Mouse (Mus musculus) spleen, embryonic (tissue): ENCODE measurements at regions not wholly inside any gene's neighbourhood (a gene's known extent, or its start where the extent isn't known, plus 50 kb on each side); places are given as distances from the start of the nearest gene placed in this dataset.

Experiments
- CTCF ChIA-PET: fragments of 350-600 bp; sonication (Branson Sonifier 250); formaldehyde crosslinking; loops from one replicate; lab custom pipeline; 2022; lab: Charles Lee

DNA sequence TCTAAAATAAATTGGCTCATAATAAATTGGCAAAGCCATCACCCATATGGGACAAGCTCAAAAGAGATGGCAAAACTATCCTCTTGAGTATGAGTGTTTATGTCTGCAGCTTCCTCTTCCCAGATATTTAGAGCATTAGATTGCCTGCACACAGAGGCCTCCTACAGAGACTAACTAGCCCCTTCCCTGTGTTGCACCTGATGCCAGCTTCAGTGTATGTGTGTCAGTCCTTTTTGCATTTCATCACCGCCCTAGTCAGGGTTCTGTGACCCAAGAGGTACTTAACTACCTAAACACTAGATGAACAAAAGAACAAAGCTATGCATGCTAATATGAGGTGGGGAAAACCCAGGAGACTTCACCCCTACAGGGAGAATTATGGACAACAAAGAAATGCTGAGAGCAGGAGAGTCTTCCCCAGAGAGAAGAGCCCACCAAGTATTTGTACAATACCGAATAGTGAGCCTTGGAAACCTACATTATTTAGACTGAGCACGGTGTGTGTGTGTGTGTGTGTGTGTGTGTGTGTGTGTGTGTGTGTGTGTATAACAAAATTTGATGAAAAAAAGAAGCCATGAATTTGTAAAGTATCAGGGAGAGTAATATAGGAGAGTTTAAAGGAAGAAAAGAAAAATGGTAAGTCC lies 62.5 kb downstream of the Speer2 start:
- CTCF ChIA-PET, result no interaction called here

DNA sequence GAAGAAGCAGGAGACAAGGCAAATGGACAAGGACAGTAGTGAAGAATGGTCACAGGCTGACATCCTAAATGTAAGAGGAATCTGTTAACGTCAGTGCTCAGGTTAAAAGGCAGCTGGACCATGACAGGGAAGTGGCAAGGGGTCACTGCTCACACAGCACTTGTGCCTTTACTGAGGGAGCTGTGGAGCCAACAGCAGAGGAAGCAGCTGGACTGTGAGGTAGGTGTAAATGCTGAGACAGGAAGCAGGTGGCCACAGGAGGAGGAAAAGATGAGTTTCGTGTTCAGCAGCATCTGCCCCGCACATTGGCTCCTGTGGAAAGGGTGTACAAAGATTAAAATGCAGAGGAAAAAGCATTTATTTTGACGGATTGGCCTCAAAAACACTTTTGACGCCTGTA lies 67.2 kb downstream of the Speer2 start:
- CTCF ChIA-PET, result no interaction called here

GRCm38 (mm10) chr16:69790671-69791070 lies 72.9 kb downstream of the Speer2 start:
- CTCF ChIA-PET, result interaction anchor here (0.6 kb wide), 1 partner anchor 619 kb away, joined by 9 read pairs; no protein-coding TSS in a partner anchor

GRCm38 (mm10) chr16:69770768-69771167 lies 92.8 kb downstream of the Speer2 start:
- CTCF ChIA-PET, result interaction anchor here (0.8 kb wide), 1 partner anchor 379 kb away, joined by 5 read pairs; no protein-coding TSS in a partner anchor
